Mouse (Mus musculus) myocyte (in vitro differentiated cells): ENCODE results near the gene Zc3hav1. TPM values are rescaled to one million over a fixed set of nuclear protein-coding genes. Genes with fewer than 3 reads are reported as not detected.
A peak's percentile ranks its signal among the peaks of the same experiment; 100 is the strongest.

ENCODE experiments used
- H3K27me3 ChIP-seq: one replicate; pipeline ENCODE4 v1.6.1; 2011; ENCODE audit not compliant: control insufficient read depth, insufficient read depth, insufficient read length
- H3K36me3 ChIP-seq: one replicate; pipeline ENCODE4 v1.6.1; 2011; ENCODE audit not compliant: control insufficient read depth, insufficient read depth
- H3K4me2 ChIP-seq: one replicate; pipeline ENCODE4 v1.6.1; 2011; ENCODE audit warnings: low read depth, control low read depth
- H3K4me3 ChIP-seq: one replicate; pipeline ENCODE4 v1.5.1; 2011; ENCODE audit warnings: mild to moderate bottlenecking, control low read depth, moderate library complexity
- H3K79me2 ChIP-seq: one replicate; pipeline ENCODE4 v1.6.1; 2011; ENCODE audit not compliant: control insufficient read depth, insufficient read depth
- H3ac ChIP-seq: one replicate; pipeline ENCODE4 v1.6.1; 2011; ENCODE audit not compliant: control insufficient read depth, insufficient read length
- CEBPB ChIP-seq: IDR thresholded peaks from 2 replicates; pipeline ENCODE4 v1.6.1; 2011; ENCODE audit warnings: mild to moderate bottlenecking, moderate library complexity; ENCODE audit not compliant: poor library complexity, insufficient read depth, severe bottlenecking
- E2F4 ChIP-seq: IDR thresholded peaks from one replicate; pipeline ENCODE4 v1.6.1; 2011; ENCODE audit warnings: mild to moderate bottlenecking, control low read depth, moderate library complexity; ENCODE audit not compliant: insufficient read depth
- MAX ChIP-seq: IDR thresholded peaks from one replicate; pipeline ENCODE4 v1.6.1; 2011; ENCODE audit warnings: low read depth, mild to moderate bottlenecking, control low read depth
- MYOD1 ChIP-seq, 3 experiments: IDR thresholded peaks; one replicate each; pipeline ENCODE4 v1.6.1; 2011; ENCODE audit warnings: control low read depth in 2 of 3, low read depth in 2 of 3, mild to moderate bottlenecking in 2 of 3, moderate library complexity in 1 of 3; ENCODE audit not compliant: insufficient read length in 2 of 3, control insufficient read depth in 1 of 3
- MYOG ChIP-seq, 3 experiments: IDR thresholded peaks; one replicate each; pipeline ENCODE4 v1.6.1; 2011; ENCODE audit warnings: control low read depth in 2 of 3, low read depth in 2 of 3, mild to moderate bottlenecking in 2 of 3; ENCODE audit not compliant: insufficient read length in 2 of 3, control insufficient read depth in 1 of 3, insufficient read depth in 1 of 3
- POLR2A ChIP-seq: IDR thresholded peaks from one replicate; pipeline ENCODE4 v1.6.1; 2011; ENCODE audit warnings: low read depth, mild to moderate bottlenecking, control low read depth, moderate library complexity; ENCODE audit not compliant: insufficient read length
- POLR2AphosphoS2 ChIP-seq: IDR thresholded peaks from one replicate; pipeline ENCODE4 v1.6.1; 2011; ENCODE audit warnings: low read depth, control low read depth; ENCODE audit not compliant: insufficient read length
- REST ChIP-seq: IDR thresholded peaks from one replicate; pipeline ENCODE4 v1.6.1; 2011; ENCODE audit warnings: mild to moderate bottlenecking, control low read depth, moderate library complexity; ENCODE audit not compliant: insufficient read depth, insufficient read length
- SRF ChIP-seq: IDR thresholded peaks from one replicate; pipeline ENCODE4 v1.6.1; 2011; ENCODE audit warnings: low read depth; ENCODE audit not compliant: control insufficient read depth, insufficient read length
- TCF12 ChIP-seq: IDR thresholded peaks from one replicate; pipeline ENCODE4 v1.6.1; 2011; ENCODE audit warnings: mild to moderate bottlenecking, control low read depth; ENCODE audit not compliant: poor library complexity, insufficient read depth, severe bottlenecking
- TCF3 ChIP-seq: IDR thresholded peaks from one replicate; pipeline ENCODE4 v1.6.1; 2011; ENCODE audit warnings: low read depth, control low read depth; ENCODE audit not compliant: insufficient read length
- USF1 ChIP-seq: IDR thresholded peaks from one replicate; pipeline ENCODE4 v1.6.1; 2011; ENCODE audit warnings: low read depth, mild to moderate bottlenecking, control low read depth, moderate library complexity
- polyA plus RNA-seq: library from polyadenylated mRNA; unstranded; fragments of >200 nt; fragmentation: generic; extraction: Trizol; gene quantifications from one replicate; pipeline ENCODE4 v1.2.1, GENCODE M21; 2012; ENCODE audit warnings: missing spikeins

Gene Zc3hav1
- polyA plus RNA-seq, 1 experiment, result 45.0 TPM

DNA sequence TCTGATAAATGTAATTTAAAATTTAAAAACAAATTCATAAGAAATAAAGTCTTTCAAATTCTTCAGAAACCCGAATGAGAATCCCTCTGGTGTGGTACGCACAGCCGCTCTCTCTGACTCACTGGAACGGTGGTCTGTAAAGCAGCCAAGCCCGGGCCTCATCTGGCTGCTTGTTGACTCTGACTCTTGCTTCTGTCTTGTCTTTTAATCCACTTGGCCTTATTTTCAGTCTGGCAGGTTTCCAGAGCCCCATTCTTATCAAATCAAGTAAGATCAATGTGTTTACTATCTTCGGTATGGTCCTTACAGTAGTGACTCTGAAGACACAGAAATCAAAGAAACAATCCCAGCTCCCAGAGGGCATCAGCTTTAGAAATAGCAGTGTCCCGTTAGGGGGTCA is 1.5 kb upstream of the Zc3hav1 start:
- H3K4me2 ChIP-seq, result peak overlapping the region; percentile 88
- peak overlapping the region; percentile 100 for H3K4me3 ChIP-seq
- no peak overlapping the region for H3ac ChIP-seq
- no peak for TF ChIP-seq MYOD1 (IDR thresholded peaks at IDR 0.05; ENCODE audit: control insufficient read depth in 1 of 3, insufficient read length in 2 of 3, low read depth in 2 of 3)
- TF ChIP-seq CEBPB, result no peak
- no peak for TF ChIP-seq POLR2A
- TF ChIP-seq POLR2AphosphoS2, result no peak
- no peak for TF ChIP-seq MAX
- no peak for TF ChIP-seq TCF12
- no peak for TF ChIP-seq TCF3
- TF ChIP-seq USF1, result no peak
- TF ChIP-seq E2F4, result no peak
- no peak for TF ChIP-seq SRF
- peaks cover 6% of the 10 kb centered on the region for H3K36me3 ChIP-seq
- H3K79me2 ChIP-seq, result peaks cover 31% of the 10 kb centered on the region
- no peaks in the 10 kb centered on the region for H3K27me3 ChIP-seq

DNA sequence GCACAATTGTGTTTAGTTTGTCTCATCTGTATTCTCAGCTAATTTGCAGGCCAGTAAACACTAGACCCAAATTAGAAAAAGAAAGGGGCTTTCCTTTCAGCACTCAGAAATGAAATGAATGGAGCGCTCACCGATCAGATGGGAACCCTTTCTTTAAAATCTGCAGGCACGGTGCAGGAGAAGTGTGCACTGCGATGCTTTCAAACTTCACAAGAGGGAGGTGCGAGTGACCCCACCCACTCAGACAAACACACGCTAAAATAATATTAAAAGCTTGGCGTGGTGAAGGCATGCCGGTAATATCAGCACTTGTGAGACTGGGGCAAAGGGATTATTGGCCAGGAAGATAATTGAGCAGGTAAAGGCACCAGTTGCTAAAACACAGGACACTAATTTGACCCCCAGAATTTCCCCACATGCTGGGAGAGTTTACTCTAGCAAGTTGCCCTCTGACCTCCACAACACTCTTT is 986 bp upstream of the Zc3hav1 start:
- no peaks in the 10 kb centered on the region for H3K27me3 ChIP-seq

DNA sequence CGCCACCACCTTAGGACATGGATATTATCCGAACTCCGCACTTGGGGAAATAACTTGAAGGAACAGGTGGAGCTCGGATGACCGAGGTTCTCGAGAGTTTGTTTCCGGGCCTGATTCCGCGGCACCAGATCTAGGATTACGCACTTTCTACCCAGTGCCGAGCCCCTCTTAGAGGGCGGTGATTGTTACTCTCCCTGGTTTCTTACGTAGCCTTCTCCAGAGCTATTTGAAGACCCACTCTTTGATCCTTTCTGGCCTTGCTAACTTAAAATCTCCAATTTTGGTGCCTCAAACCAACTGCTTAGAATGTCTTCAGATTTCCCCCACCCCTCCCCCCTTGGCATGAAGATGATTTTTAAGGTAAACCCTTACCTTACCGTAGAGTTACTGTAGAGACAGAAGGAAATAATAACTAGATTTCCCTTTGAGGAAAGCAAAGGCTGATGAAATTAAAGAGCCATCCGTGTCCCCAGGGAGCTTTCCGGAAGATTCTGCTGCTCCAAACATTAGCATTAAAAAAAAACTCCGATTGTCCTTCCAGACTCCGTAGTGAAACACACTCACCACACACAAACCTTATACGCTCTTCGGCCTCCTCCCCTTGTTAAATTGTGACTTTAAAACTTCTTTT is 435 bp upstream of the Zc3hav1 start:
- peak overlapping the region; percentile 88 for H3K4me2 ChIP-seq
- H3K79me2 ChIP-seq, result peaks cover 41% of the 10 kb centered on the region
- no peaks in the 10 kb centered on the region for H3K27me3 ChIP-seq
- peak overlapping the region; percentile 86 for H3ac ChIP-seq
- TF ChIP-seq CEBPB, result peak; percentile 46; the same call in 1 of the 2 replicates
- no peak for TF ChIP-seq MYOG (IDR thresholded peaks at IDR 0.05; ENCODE audit: control insufficient read depth in 1 of 3, insufficient read depth in 1 of 3, insufficient read length in 2 of 3, low read depth in 2 of 3)
- peak overlapping the region; percentile 100 for H3K4me3 ChIP-seq
- H3K36me3 ChIP-seq, result peaks cover 12% of the 10 kb centered on the region

More for the DNA sequence above, 986 bp upstream of the Zc3hav1 start:
- no peak overlapping the region for H3ac ChIP-seq
- peaks cover 35% of the 10 kb centered on the region for H3K79me2 ChIP-seq
- peaks cover 7% of the 10 kb centered on the region for H3K36me3 ChIP-seq
- peak overlapping the region; percentile 100 for H3K4me3 ChIP-seq
- no peak for TF ChIP-seq MAX
- TF ChIP-seq SRF, result no peak
- no peak for TF ChIP-seq MYOG (IDR thresholded peaks at IDR 0.05; ENCODE audit: control insufficient read depth in 1 of 3, insufficient read depth in 1 of 3, insufficient read length in 2 of 3, low read depth in 2 of 3)
- TF ChIP-seq E2F4, result no peak
- TF ChIP-seq TCF12, result no peak
- no peak for TF ChIP-seq MYOD1 (IDR thresholded peaks at IDR 0.05; ENCODE audit: control insufficient read depth in 1 of 3, insufficient read length in 2 of 3, low read depth in 2 of 3)
- TF ChIP-seq TCF3, result no peak
- no peak for TF ChIP-seq REST
- TF ChIP-seq CEBPB, result no peak
- TF ChIP-seq USF1, result no peak
- no peak for TF ChIP-seq POLR2AphosphoS2
- TF ChIP-seq POLR2A, result no peak
- H3K4me2 ChIP-seq, result peak overlapping the region; percentile 88

DNA sequence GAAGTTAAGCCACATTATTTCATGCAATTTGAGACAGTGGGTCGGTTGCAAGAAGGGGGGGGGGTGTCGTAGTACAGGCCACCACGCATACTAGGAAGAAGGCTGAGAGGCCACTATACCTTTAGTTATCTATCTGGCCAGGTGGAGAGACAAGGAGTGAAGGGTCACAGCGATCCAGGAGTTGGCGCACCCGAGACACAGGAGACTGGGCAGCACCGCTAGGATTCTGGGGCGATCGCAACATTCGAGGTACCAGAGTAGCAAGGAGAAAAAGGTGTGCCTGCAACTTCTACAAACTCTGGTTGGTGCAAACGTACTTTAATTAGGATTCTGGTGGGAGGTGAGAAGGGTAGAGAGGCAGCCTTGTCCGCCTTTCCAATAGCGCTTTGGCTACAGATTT is 1.2 kb downstream of the Zc3hav1 start:
- Histone ChIP-seq H3K4me2 (peak overlapping the region; percentile 79), H3K4me3 (peak overlapping the region; percentile 100), H3K27me3 (no peaks in the 10 kb centered on the region), H3K36me3 (peaks cover 16% of the 10 kb centered on the region), H3K79me2 (peaks cover 57% of the 10 kb centered on the region), H3ac (peak overlapping the region; percentile 86)
- no peak for TF ChIP-seq USF1
- no peak for TF ChIP-seq E2F4
- TF ChIP-seq CEBPB, result no peak
- no peak for TF ChIP-seq POLR2AphosphoS2
- TF ChIP-seq POLR2A, result no peak

DNA sequence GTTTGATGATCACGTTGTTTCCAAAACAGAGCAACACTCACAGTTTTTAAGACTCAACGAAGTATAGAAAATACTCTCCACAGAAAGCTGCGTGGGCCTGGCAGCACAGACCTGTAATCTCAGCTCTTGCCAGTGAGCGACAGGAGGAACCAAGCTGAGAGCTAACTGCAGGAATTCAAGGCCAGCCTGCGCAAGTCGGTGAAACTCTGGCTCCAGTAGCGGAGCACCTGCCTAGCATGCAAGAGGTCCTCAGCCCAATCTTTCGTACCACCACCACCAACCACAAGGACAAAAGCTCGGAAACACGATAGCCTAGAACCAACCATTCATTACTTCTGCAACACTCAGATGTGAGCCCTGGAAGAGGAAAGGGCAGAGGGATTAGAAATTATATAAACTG is 2.0 kb downstream of the Zc3hav1 start:
- Histone ChIP-seq H3K4me3 (peak overlapping the region; percentile 100), H3K79me2 (peaks cover 64% of the 10 kb centered on the region), H3ac (no peak overlapping the region), H3K36me3 (peaks cover 16% of the 10 kb centered on the region), H3K4me2 (peak overlapping the region; percentile 79), H3K27me3 (no peaks in the 10 kb centered on the region)
- peak; percentile 41 for TF ChIP-seq POLR2A
- peak; percentile 27 for TF ChIP-seq POLR2AphosphoS2
- TF ChIP-seq CEBPB, result no peak
